Mouse (Mus musculus): ENCODE measurements at regions not wholly inside any gene's neighbourhood (a gene's known extent, or its start where the extent isn't known, plus 50 kb on each side); places are given as distances from the start of the nearest gene placed in this dataset.

GRCm38 (mm10) chr4:82000590-82001405 is 558.2 kb upstream of the Mpdz start:
- Histone ChIP-seq H3K4me1 (replicated peaks) (no peaks in the 10 kb centered on the region), H3K36me3 (no peaks in the 10 kb centered on the region), H3K4me2 (no peak overlapping the region), H3K27me3 (no peaks in the 10 kb centered on the region), H3K9me3 (replicated peaks) (no peaks in the 10 kb centered on the region), H3K27ac (no peak overlapping the region), H3K4me3 (replicated peaks) (no peak overlapping the region), H3K9ac (no peak overlapping the region)
- ATAC-seq (ENCODE audit: low read depth) (no peak), DNase-seq (no peak)
- 70% methylated on average over 19 of the region's 19 CpGs for WGBS (ENCODE audit: insufficient replicate concordance)

- WGBS (ENCODE audit: insufficient replicate concordance): 58% methylated on average over 11 of the region's 11 CpGs
- no peak overlapping the region for H3K9ac ChIP-seq
- no peaks in the 10 kb centered on the region for H3K27me3 ChIP-seq
- no peaks in the 10 kb centered on the region for H3K9me3 ChIP-seq (replicated peaks)
- no peak overlapping the region for H3K4me3 ChIP-seq (replicated peaks)
- no peak overlapping the region for H3K4me2 ChIP-seq
- ATAC-seq (ENCODE audit: low read depth) (no peak), DNase-seq (no peak)
- H3K4me1 ChIP-seq (replicated peaks): no peaks in the 10 kb centered on the region
- H3K27ac ChIP-seq: no peak overlapping the region
- no peaks in the 10 kb centered on the region for H3K36me3 ChIP-seq
Observed at GRCm38 (mm10) chr4:81999654-82000314, 557.2 kb upstream of the Mpdz start.

GRCm38 (mm10) chr4:81999093-81999492 is 556.5 kb upstream of the Mpdz start:
- no peak overlapping the region for H3K4me3 ChIP-seq (replicated peaks)
- no peak overlapping the region for H3K9ac ChIP-seq
- no peaks in the 10 kb centered on the region for H3K9me3 ChIP-seq (replicated peaks)
- WGBS (ENCODE audit: insufficient replicate concordance): 54% methylated on average over 3 of the region's 3 CpGs
- H3K36me3 ChIP-seq: no peaks in the 10 kb centered on the region
- DNase-seq (no peak), ATAC-seq (ENCODE audit: low read depth) (no peak)
- no peaks in the 10 kb centered on the region for H3K4me1 ChIP-seq (replicated peaks)
- no peak overlapping the region for H3K27ac ChIP-seq
- H3K27me3 ChIP-seq: no peaks in the 10 kb centered on the region
- H3K4me2 ChIP-seq: no peak overlapping the region

- ATAC-seq (ENCODE audit: low read depth): no peak
- Histone ChIP-seq H3K4me2 (no peak overlapping the region), H3K27ac (no peak overlapping the region), H3K4me3 (replicated peaks) (no peak overlapping the region), H3K9ac (no peak overlapping the region), H3K4me1 (replicated peaks) (no peaks in the 10 kb centered on the region), H3K36me3 (no peaks in the 10 kb centered on the region), H3K9me3 (replicated peaks) (no peaks in the 10 kb centered on the region), H3K27me3 (no peaks in the 10 kb centered on the region)
- no peak for DNase-seq
- 52% methylated on average over 3 of the region's 3 CpGs for WGBS (ENCODE audit: insufficient replicate concordance)
Observed at GRCm38 (mm10) chr4:81996445-81996844, 553.8 kb upstream of the Mpdz start.

- Histone ChIP-seq H3K4me1 (replicated peaks) (no peaks in the 10 kb centered on the region), H3K27me3 (no peaks in the 10 kb centered on the region), H3K4me3 (replicated peaks) (no peak overlapping the region), H3K36me3 (no peaks in the 10 kb centered on the region), H3K27ac (no peak overlapping the region), H3K9me3 (replicated peaks) (no peaks in the 10 kb centered on the region), H3K4me2 (no peak overlapping the region), H3K9ac (no peak overlapping the region)
- 71% methylated on average over 3 of the region's 3 CpGs for WGBS (ENCODE audit: insufficient replicate concordance)
- DNase-seq: no peak
- ATAC-seq (ENCODE audit: low read depth): no peak
Observed at GRCm38 (mm10) chr4:81995243-81995642, 552.6 kb upstream of the Mpdz start.

GRCm38 (mm10) chr4:81988796-81989195 is 546.2 kb upstream of the Mpdz start:
- H3K4me2 ChIP-seq: no peak overlapping the region
- H3K27me3 ChIP-seq: no peaks in the 10 kb centered on the region
- H3K36me3 ChIP-seq: no peaks in the 10 kb centered on the region
- no peak for DNase-seq
- H3K9me3 ChIP-seq (replicated peaks): no peaks in the 10 kb centered on the region
- WGBS (ENCODE audit: insufficient replicate concordance): 56% methylated on average over 2 of the region's 2 CpGs
- H3K27ac ChIP-seq: no peak overlapping the region
- H3K4me1 ChIP-seq (replicated peaks): no peaks in the 10 kb centered on the region
- no peak for ATAC-seq (ENCODE audit: low read depth)
- H3K4me3 ChIP-seq (replicated peaks): no peak overlapping the region
- no peak overlapping the region for H3K9ac ChIP-seq

- 44% methylated on average over 4 of the region's 4 CpGs for WGBS (ENCODE audit: insufficient replicate concordance)
- Histone ChIP-seq H3K27ac (no peak overlapping the region), H3K27me3 (no peaks in the 10 kb centered on the region), H3K4me2 (no peak overlapping the region), H3K9me3 (replicated peaks) (no peaks in the 10 kb centered on the region), H3K4me1 (replicated peaks) (no peaks in the 10 kb centered on the region), H3K36me3 (no peaks in the 10 kb centered on the region), H3K4me3 (replicated peaks) (no peak overlapping the region), H3K9ac (no peak overlapping the region)
- DNase-seq: no peak
- ATAC-seq (ENCODE audit: low read depth): no peak
Observed at GRCm38 (mm10) chr4:81986616-81987015, 544.0 kb upstream of the Mpdz start.

- no peak overlapping the region for H3K27ac ChIP-seq
- no peak overlapping the region for H3K4me2 ChIP-seq
- H3K9ac ChIP-seq: no peak overlapping the region
- no peaks in the 10 kb centered on the region for H3K36me3 ChIP-seq
- no peaks in the 10 kb centered on the region for H3K9me3 ChIP-seq (replicated peaks)
- DNase-seq (no peak), ATAC-seq (ENCODE audit: low read depth) (no peak)
- no peaks in the 10 kb centered on the region for H3K4me1 ChIP-seq (replicated peaks)
- no peaks in the 10 kb centered on the region for H3K27me3 ChIP-seq
- no peak overlapping the region for H3K4me3 ChIP-seq (replicated peaks)
- 59% methylated on average over 1 of the region's 1 CpGs for WGBS (ENCODE audit: insufficient replicate concordance)
Observed at GRCm38 (mm10) chr4:81981811-81982210, 539.2 kb upstream of the Mpdz start.

GRCm38 (mm10) chr4:81970472-81970871 is 527.9 kb upstream of the Mpdz start:
- Histone ChIP-seq H3K9me3 (replicated peaks) (no peaks in the 10 kb centered on the region), H3K27ac (no peak overlapping the region), H3K4me2 (no peak overlapping the region), H3K4me1 (replicated peaks) (no peaks in the 10 kb centered on the region), H3K9ac (no peak overlapping the region), H3K4me3 (replicated peaks) (no peak overlapping the region), H3K27me3 (no peaks in the 10 kb centered on the region), H3K36me3 (no peaks in the 10 kb centered on the region)
- ATAC-seq (ENCODE audit: low read depth) (no peak), DNase-seq (no peak)
- 66% methylated on average over 10 of the region's 10 CpGs for WGBS (ENCODE audit: insufficient replicate concordance)

- no peaks in the 10 kb centered on the region for H3K36me3 ChIP-seq
- no peak for ATAC-seq (ENCODE audit: low read depth)
Observed at GRCm38 (mm10) chr4:81969621-81970115, 527.1 kb upstream of the Mpdz start.

GRCm38 (mm10) chr4:81966054-81966623 is 523.5 kb upstream of the Mpdz start:
- Histone ChIP-seq H3K4me3 (replicated peaks) (no peak overlapping the region), H3K27me3 (no peaks in the 10 kb centered on the region), H3K9me3 (replicated peaks) (no peaks in the 10 kb centered on the region), H3K4me1 (replicated peaks) (no peaks in the 10 kb centered on the region), H3K36me3 (no peaks in the 10 kb centered on the region), H3K27ac (no peak overlapping the region), H3K4me2 (no peak overlapping the region), H3K9ac (no peak overlapping the region)
- ATAC-seq (ENCODE audit: low read depth) (no peak), DNase-seq (no peak)
- WGBS (ENCODE audit: insufficient replicate concordance): 70% methylated on average over 1 of the region's 1 CpGs

More at GRCm38 (mm10) chr4:81969621-81970115, 527.1 kb upstream of the Mpdz start:
- Histone ChIP-seq H3K9me3 (replicated peaks) (no peaks in the 10 kb centered on the region), H3K4me3 (replicated peaks) (no peak overlapping the region), H3K27ac (no peak overlapping the region), H3K4me2 (no peak overlapping the region), H3K27me3 (no peaks in the 10 kb centered on the region), H3K9ac (no peak overlapping the region), H3K4me1 (replicated peaks) (no peaks in the 10 kb centered on the region)
- 55% methylated on average over 3 of the region's 3 CpGs for WGBS (ENCODE audit: insufficient replicate concordance)
- DNase-seq: no peak

Measured in liver, embryonic 13.5 days (tissue).